Mouse (Mus musculus) lung, embryonic 16.5 days (tissue): Measurements from ENCODE around the gene Tex261. TPM values are rescaled to one million over a fixed set of nuclear protein-coding genes. Genes with fewer than 3 reads are reported as not detected.

Experiments used
- ATAC-seq: fragments of 200-750 bp; cut with Nextera tagmentation; 2 replicates; pipeline ENCODE4 v1.8.0; 2017; ENCODE audit warnings: low read depth, mild to moderate bottlenecking, moderate library complexity
- H3K27ac ChIP-seq: fragments of 300-500 bp; sonication (generic); 2 replicates; pipeline ENCODE4 v1.5.1; 2014; ENCODE audit warnings: mild to moderate bottlenecking, control low read depth, low read length
- H3K27me3 ChIP-seq: fragments of 300-500 bp; sonication (generic); 2 replicates; pipeline ENCODE4 v1.6.1; 2014; ENCODE audit warnings: low read depth, low read length, mixed read lengths; ENCODE audit not compliant: control insufficient read depth, insufficient read depth
- H3K36me3 ChIP-seq: fragments of 300-500 bp; sonication (generic); 2 replicates; pipeline ENCODE4 v1.6.1; 2014; ENCODE audit warnings: low read length; ENCODE audit not compliant: control insufficient read depth, insufficient read depth
- H3K4me1 ChIP-seq: fragments of 300-500 bp; sonication (generic); replicated peaks from 2 replicates; pipeline ENCODE4 v1.6.1; 2014; ENCODE audit warnings: low read length, mixed read lengths; ENCODE audit not compliant: control insufficient read depth, insufficient read depth
- H3K4me2 ChIP-seq: fragments of 300-500 bp; sonication (generic); 2 replicates; pipeline ENCODE4 v1.6.1; 2014; ENCODE audit warnings: low read depth, low read length, control low read depth
- H3K4me3 ChIP-seq: fragments of 300-500 bp; sonication (generic); 2 replicates; pipeline ENCODE4 v1.5.1; 2014; ENCODE audit warnings: mild to moderate bottlenecking, low read length, control low read depth
- H3K9ac ChIP-seq: fragments of 300-500 bp; sonication (generic); 2 replicates; pipeline ENCODE4 v1.6.1; 2014; ENCODE audit warnings: low read length, control low read depth
- H3K9me3 ChIP-seq: fragments of 300-500 bp; sonication (generic); 2 replicates; pipeline ENCODE4 v1.6.1; 2016; ENCODE audit warnings: low read length; ENCODE audit not compliant: control insufficient read depth
- WGBS: fragments of 180-500 bp; shearing (Covaris S2); extraction: QIAGEN DNeasy Blood & Tissue Kit; methylation state at CpG from one replicate; pipeline ENCODE4 v1.1.7; 2014; 5-methylcytosine and 5-hydroxymethylcytosine counted together
- polyA plus RNA-seq: library from polyadenylated mRNA; unstranded; fragments of >200 nt; fragmentation: Nextera tagmentation; extraction: Ambion mirVana; gene quantifications from 2 replicates; pipeline ENCODE4 v1.2.1, GENCODE M21; 2015

The Tex261 gene
- polyA plus RNA-seq, 1 experiment from 2014 or later: 105 TPM

DNA sequence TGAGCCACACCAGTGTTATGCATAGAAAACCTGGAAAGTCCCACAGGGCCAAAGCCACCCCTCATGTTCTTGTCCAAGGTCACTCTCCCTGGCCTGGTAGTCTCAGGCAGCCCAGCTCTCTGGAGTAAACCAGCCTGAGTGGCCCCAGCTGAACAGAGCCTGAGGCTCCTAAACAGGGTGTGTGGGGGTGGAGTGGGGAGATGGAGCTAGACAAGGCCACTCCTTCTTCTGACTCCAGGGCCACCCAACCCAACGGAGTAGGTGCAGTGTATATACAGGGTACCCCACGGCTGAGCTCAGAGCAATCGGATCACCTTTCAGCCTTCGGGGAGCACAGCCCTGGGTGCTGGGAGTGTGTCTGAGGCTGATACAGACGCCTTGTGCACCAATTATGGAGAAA is 31.5 kb downstream of the Tex261 start:
- Histone ChIP-seq H3K4me1 (no peaks in the 10 kb centered on the region; the same call in 1 of the 2 replicates), H3K4me3 (no peak overlapping the region), H3K27me3 (peaks cover 4% of the 10 kb centered on the region), H3K27ac (peak overlapping the region; percentile 51; the same call in 1 of the 2 replicates), H3K9ac (no peak overlapping the region), H3K4me2 (no peak overlapping the region), H3K9me3 (0 out of 2 replicates have a peak, but pooled peaks cover 3% of the 10 kb centered on the region), H3K36me3 (no peaks in the 10 kb centered on the region)
- 54% methylated on average over 5 of the region's 5 CpGs for WGBS
- peak; percentile 47 for ATAC-seq

- no peak for ATAC-seq
- H3K9ac ChIP-seq: no peak overlapping the region
- no peak overlapping the region for H3K4me2 ChIP-seq
- no peaks in the 10 kb centered on the region; the same call in 1 of the 2 replicates for H3K4me1 ChIP-seq
- 0 out of 2 replicates have a peak, but pooled peaks cover 3% of the 10 kb centered on the region for H3K9me3 ChIP-seq
- 55% methylated on average over 5 of the region's 5 CpGs for WGBS
- H3K36me3 ChIP-seq: no peaks in the 10 kb centered on the region
- no peak overlapping the region for H3K27ac ChIP-seq
- H3K27me3 ChIP-seq: peaks cover 4% of the 10 kb centered on the region
- no peak overlapping the region for H3K4me3 ChIP-seq
These were observed 32.4 kb downstream of the Tex261 start for GRCm38 (mm10) chr6:83743212-83743611.

DNA sequence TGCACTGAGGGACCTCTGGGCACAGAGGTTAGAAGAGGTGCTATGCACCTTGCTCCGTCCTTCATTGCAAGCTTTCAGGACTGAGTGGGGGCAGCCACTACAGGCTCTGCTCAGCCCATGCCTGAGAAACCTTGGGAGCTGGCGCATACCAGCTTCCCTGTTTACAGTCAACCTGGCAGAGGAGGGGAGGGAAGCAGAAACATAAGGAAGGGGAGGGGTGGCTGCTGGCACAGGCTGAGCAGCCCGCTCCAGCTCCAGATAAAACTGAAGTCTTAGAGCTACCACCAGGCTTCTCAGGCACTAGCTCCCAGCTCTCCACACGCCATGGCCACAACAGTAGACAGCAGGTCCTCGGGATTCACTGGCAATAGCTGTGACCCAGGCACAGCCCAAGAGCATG is 32.9 kb downstream of the Tex261 start, which contains the start of gene Atp6v1b1:
Gene Atp6v1b1 (plus strand): TSS at position 230 of the 400 bp plus-strand sequence.
- no peak within 1 kb of the TSS for H3K4me2 ChIP-seq
- 0 out of 2 replicates have a peak, but pooled peaks cover 3% of the 10 kb centered on the region for H3K9me3 ChIP-seq
- H3K27ac ChIP-seq: no peak within 1 kb of the TSS
- no peaks in the 10 kb centered on the region for H3K36me3 ChIP-seq
- no peaks in the 10 kb centered on the region; the same call in 1 of the 2 replicates for H3K4me1 ChIP-seq
- H3K4me3 ChIP-seq: no peak within 1 kb of the TSS
- 46% methylated on average over 5 of the region's 5 CpGs for WGBS
- peaks cover 4% of the 10 kb centered on the region for H3K27me3 ChIP-seq
- ATAC-seq: peak; percentile 34; the same call in 1 of the 2 replicates
- no peak within 1 kb of the TSS for H3K9ac ChIP-seq

GRCm38 (mm10) chr6:83738596-83738995 is 37.0 kb downstream of the Tex261 start:
- 53% methylated on average over 6 of the region's 6 CpGs for whole genome bisulfite sequencing
- no peak overlapping the region for H3K4me3 ChIP-seq
- H3K9me3 ChIP-seq: peaks cover 8% of the 10 kb centered on the region; the same call in 1 of the 2 replicates
- H3K9ac ChIP-seq: no peak overlapping the region
- H3K36me3 ChIP-seq: no peaks in the 10 kb centered on the region
- peak; percentile 43; the same call in 1 of the 2 replicates for ATAC-seq
- H3K27me3 ChIP-seq: no peaks in the 10 kb centered on the region; the same call in 1 of the 2 replicates
- no peak overlapping the region for H3K27ac ChIP-seq
- no peak overlapping the region for H3K4me2 ChIP-seq
- H3K4me1 ChIP-seq: no peaks in the 10 kb centered on the region

GRCm38 (mm10) chr6:83737311-83737710 is 38.3 kb downstream of the Tex261 start:
- Histone ChIP-seq H3K9me3 (peaks cover 8% of the 10 kb centered on the region; the same call in 1 of the 2 replicates), H3K4me3 (no peak overlapping the region), H3K4me1 (no peaks in the 10 kb centered on the region), H3K36me3 (no peaks in the 10 kb centered on the region), H3K27ac (no peak overlapping the region), H3K4me2 (no peak overlapping the region), H3K9ac (no peak overlapping the region), H3K27me3 (no peaks in the 10 kb centered on the region)
- WGBS: 23% methylated on average over 13 of the region's 13 CpGs
- no peak for ATAC-seq

- no peak overlapping the region for H3K4me3 ChIP-seq
These were observed 44.5 kb downstream of the Tex261 start for GRCm38 (mm10) chr6:83731128-83731527.

GRCm38 (mm10) chr6:83729350-83729970 is 46.2 kb downstream of the Tex261 start:
- H3K27me3 ChIP-seq: peaks cover 3% of the 10 kb centered on the region
- WGBS: 59% methylated on average over 14 of the region's 14 CpGs
- no peaks in the 10 kb centered on the region for H3K36me3 ChIP-seq

More at GRCm38 (mm10) chr6:83731128-83731527, 44.5 kb downstream of the Tex261 start:
- peaks cover 4% of the 10 kb centered on the region; the same call in 1 of the 2 replicates for H3K9me3 ChIP-seq
- no peaks in the 10 kb centered on the region for H3K36me3 ChIP-seq
- no peak overlapping the region for H3K9ac ChIP-seq
- no peak overlapping the region for H3K27ac ChIP-seq
- ATAC-seq: no peak
- H3K27me3 ChIP-seq: peaks cover 3% of the 10 kb centered on the region
- no peak overlapping the region for H3K4me2 ChIP-seq
- WGBS: 25% methylated on average over 5 of the region's 5 CpGs
- no peaks in the 10 kb centered on the region for H3K4me1 ChIP-seq

DNA sequence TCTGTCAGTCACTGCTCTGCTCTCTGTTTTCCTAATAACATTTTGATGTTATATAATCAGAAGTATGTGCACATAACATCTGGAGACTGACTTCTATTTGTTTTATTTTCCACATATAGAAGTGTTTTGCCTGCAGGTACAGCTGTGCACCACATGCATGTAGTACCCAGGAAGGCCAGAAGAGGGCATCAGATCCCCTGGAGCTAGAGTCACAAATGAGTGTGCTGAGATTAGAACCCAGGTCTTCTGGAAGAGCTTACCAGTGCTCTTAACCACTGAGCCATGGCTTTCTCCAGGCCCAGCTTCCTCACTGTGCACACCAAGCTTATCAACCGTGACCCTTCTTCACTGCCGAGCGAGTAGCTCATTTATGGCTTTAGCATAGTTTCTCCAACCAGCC is 47.1 kb downstream of the Tex261 start:
- Histone ChIP-seq H3K27ac (no peak overlapping the region), H3K9me3 (no peaks in the 10 kb centered on the region), H3K4me3 (no peak overlapping the region), H3K27me3 (peaks cover 8% of the 10 kb centered on the region), H3K36me3 (no peaks in the 10 kb centered on the region), H3K4me1 (no peaks in the 10 kb centered on the region), H3K9ac (no peak overlapping the region), H3K4me2 (no peak overlapping the region)
- no peak for ATAC-seq
- WGBS: 95% methylated on average over 3 of the region's 3 CpGs

More at GRCm38 (mm10) chr6:83729350-83729970, 46.2 kb downstream of the Tex261 start:
- H3K27ac ChIP-seq: no peak overlapping the region
- no peak overlapping the region for H3K4me3 ChIP-seq
- H3K9me3 ChIP-seq: peaks cover 4% of the 10 kb centered on the region; the same call in 1 of the 2 replicates
- H3K4me2 ChIP-seq: no peak overlapping the region
- no peak overlapping the region for H3K9ac ChIP-seq
- H3K4me1 ChIP-seq: no peaks in the 10 kb centered on the region
- no peak for ATAC-seq

GRCm38 (mm10) chr6:83727178-83727577 is 48.4 kb downstream of the Tex261 start:
- H3K9ac ChIP-seq: no peak overlapping the region
- no peaks in the 10 kb centered on the region for H3K36me3 ChIP-seq
- no peak overlapping the region for H3K27ac ChIP-seq
- no peak overlapping the region for H3K4me3 ChIP-seq
- no peak overlapping the region for H3K4me2 ChIP-seq
- peaks cover 17% of the 10 kb centered on the region for H3K27me3 ChIP-seq
- 43% methylated on average over 4 of the region's 4 CpGs for WGBS
- no peak for ATAC-seq
- H3K9me3 ChIP-seq: no peaks in the 10 kb centered on the region
- H3K4me1 ChIP-seq: no peaks in the 10 kb centered on the region
